Mouse (Mus musculus) adrenal gland, adult (tissue): Measurements from ENCODE around the gene Icam5.
"Not testable (repeated sequence)": the region's sequence is repeated elsewhere in the genome, so short reads cannot be mapped to it uniquely, and the experiment has no call there.

Source experiments
- DNase-seq, 2 experiments: peaks; one replicate each; pipeline ENCODE4 v3.0.0; 2022 to 2023; ENCODE audit warnings: low spot score in 1 of 2; ENCODE audit not compliant: inconsistent age in 2 of 2

The Icam5 gene

GRCm38 (mm10) chr9:21034481-21035085, 2.7 kb downstream of the Icam5 start:
- no peak for DNase-seq

DNA sequence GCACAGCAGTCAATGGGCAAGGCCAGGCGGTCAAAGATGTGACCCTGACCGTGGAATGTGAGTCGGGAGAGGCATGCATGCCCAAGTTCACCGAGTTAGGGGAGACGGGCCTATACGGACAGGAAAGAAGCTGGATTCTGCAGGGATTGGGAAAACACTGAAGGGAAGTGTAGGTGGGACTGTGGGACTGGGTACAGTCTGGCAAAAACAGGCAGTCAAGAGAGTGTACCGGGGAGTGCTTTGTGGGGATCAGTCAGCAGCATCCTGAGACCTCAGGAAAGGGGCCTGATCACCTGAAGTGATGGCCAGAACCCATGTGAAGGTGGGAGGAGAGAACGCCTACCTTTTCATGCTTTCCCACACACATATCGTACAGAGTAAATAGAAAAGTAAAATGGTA, 3.7 kb downstream of the Icam5 start:
- DNase-seq: no peak

GRCm38 (mm10) chr9:21036161-21036560, 4.3 kb downstream of the Icam5 start:
- no peak for DNase-seq

DNA sequence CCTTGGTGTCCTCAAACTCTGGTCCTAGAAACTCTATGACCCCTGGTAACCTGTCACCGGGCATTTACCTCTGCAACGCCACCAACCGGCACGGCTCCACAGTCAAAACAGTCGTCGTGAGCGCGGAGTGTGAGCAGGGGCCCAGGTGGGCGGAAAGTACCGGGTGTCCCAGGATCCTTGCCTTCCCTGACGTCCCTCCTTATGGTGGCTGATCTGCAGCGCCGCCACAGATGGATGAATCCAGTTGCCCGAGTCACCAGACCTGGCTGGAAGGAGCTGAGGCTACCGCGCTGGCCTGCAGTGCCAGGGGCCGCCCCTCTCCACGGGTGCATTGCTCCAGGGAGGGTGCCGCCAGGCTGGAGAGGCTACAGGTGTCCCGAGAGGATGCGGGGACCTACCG, 4.8 kb downstream of the Icam5 start:
- no peak for DNase-seq

DNA sequence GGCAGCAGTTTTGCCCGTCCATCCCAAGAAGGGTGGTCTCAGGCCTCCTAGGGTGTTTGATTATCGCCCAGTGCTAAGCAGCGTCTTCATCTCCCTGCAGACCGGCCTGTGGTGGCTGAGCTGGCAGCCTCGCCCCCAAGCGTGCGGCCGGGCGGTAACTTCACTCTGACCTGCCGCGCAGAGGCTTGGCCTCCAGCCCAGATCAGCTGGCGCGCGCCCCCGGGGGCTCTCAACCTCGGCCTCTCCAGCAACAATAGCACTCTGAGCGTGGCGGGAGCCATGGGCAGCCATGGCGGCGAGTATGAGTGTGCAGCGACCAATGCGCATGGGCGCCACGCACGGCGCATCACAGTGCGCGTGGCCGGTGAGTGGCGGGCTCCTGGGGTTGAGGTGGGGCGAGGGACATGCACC, 5.6 kb downstream of the Icam5 start:
- DNase-seq: no peak

DNA sequence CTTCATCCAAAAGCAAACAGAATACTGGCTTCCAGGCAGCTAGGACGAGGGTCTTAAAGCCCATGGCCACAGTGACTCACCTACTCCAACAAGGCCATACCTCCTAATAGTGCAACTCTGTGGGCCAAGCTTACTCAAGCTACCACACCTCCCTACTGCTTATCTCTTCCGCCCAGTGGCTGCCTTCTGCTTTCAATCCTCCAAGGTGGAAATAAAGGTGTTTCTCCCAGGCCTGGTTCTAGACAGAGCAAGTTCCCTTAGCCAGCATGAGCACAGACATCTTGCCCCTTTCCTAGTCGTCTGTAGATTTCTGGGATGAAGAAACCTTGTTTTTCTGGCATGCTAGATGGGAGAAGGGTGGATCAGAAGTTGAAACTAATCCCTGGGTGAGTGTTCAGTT, 7.9 kb downstream of the Icam5 start:
- no peak for DNase-seq

DNA sequence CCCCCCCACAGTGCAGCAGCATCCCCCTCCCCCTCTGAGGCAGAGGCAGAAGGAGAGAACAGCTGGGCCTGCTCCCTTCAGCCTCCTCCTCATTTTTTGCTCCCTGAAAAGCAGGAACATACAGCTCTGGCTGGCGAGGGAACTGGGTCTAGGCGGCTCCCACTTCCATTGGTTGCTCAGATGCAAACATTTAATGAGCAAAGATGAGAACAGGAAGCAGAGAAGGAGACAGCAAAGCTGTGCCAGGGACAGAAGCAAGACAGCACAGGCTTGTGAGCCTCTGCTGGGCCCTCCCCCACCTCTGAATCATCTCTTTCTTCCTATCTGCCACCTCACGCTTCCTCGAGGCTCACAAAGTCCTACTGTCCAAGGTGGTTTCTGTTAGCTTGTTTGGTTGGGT, 9.4 kb downstream of the Icam5 start:
- no peak for DNase-seq

DNA sequence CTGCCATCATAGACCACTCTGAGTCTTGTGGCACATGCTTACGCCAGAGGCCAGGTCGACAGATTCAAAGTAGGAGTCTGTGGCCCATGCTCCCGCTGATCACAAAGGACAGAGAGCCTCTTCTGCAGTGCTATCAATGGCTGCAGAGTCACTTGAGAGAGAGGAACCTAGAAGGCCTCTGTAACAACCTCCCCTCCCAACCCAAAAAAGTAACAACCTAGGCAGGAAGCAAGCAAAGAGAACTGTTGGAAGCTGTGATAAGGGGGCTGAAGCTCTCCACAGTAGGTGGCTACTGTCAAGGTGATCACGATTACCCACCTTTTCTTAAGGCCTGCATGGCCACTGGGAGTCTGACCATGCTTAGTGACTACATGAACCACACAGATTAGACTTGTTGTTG, 11.7 kb downstream of the Icam5 start:
- no peak for DNase-seq

DNA sequence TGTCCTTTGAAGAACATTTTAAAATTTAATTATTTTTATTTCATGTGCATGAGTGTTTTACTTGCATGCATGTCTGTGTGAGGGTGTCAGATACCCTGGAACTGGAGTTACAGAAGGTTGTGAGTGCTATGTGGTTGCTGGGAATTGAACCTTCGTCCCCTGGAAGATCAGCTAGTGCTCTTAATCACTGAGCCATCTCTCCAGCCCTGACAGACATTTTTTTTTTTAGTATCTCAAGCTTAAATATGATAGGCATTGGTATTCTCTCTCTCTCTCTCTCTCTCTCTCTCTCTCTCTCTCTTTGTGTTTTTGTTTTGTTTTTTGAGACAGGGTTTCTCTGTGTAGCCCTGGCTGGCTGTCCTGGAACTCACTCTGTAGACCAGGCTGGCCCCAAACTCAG, 12.9 kb downstream of the Icam5 start:
- DNase-seq: not testable (repeated sequence)

- no peak for DNase-seq
These were observed 13.4 kb downstream of the Icam5 start for GRCm38 (mm10) chr9:21045235-21045634.

DNA sequence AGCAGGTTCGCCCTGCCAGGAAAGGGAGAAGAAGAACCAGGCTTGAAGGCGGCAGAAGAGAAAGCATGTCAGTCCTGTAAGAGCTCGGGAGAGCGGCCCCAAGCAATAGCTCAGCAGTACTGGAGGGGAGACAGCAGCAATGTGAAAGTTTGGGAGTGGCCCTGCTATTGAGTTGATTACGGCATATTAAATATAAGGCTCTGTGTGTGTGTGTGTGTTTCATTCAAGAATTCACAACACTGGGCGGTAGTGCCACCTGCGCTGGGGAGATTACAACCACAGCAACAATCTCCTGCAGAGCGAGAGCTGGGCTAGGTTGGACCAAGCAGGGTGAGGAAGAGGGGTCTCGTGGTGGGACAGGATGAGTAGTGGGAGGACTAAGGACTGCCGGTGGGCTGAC, 19.7 kb downstream of the Icam5 start:
- no peak for DNase-seq

GRCm38 (mm10) chr9:21062928-21063327, 31.1 kb downstream of the Icam5 start:
- DNase-seq: no peak

- no peak for DNase-seq
These were observed 35.3 kb downstream of the Icam5 start, which contains the start of gene Zglp1 for GRCm38 (mm10) chr9:21067006-21067684. Gene Zglp1, minus strand, starts transcription at chr9:21067093.

GRCm38 (mm10) chr9:21072641-21073040, 40.8 kb downstream of the Icam5 start:
- DNase-seq: no peak

DNA sequence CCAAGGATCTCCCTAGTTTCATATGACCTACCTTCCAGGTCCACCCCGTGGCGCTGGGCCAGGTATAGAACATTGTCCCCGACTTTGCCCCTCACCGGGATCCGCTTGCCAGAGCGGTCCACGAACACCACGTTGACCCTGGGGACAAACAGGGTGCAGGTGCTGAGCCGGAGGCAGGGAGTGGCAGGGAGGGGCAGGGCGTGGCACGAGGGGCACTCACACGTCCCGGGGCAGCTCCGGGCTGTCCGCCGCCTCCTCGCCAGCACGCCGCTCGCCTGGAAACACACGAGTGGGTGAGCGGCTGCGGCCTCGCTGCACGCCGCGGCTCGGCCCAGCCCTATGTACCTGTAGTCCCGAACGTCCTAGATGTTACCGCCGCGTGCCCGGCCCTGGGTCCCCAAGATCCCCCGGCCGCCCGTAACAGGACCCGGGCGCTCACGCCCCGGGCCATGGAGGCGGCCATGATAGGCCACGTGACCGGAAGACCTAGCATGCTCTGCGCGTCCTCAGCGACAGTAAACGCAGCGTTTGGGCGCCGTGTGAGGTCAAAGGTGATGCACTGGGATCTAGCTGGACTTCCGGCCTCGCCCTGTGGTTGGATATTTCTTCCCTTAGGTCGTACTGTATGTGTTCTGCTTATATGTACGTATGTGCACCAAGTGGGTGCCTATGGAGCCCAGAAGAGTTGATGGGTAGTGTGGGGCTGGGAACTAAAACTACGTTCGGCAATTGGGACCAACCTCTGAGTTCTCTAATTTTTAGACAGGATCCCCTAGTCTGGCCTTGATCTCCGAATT, 41.4 kb downstream of the Icam5 start, which contains the start of the genes Gm49373 and Fdx1l:
Gm49373 (minus strand) TSS at position 53 of the 797 bp plus-strand sequence.
Fdx1l (minus strand) TSS at position 571 of the 797 bp plus-strand sequence.
- peak; percentile 92 to 97 for DNase-seq

- no peak for DNase-seq
These were observed 42.3 kb downstream of the Icam5 start for GRCm38 (mm10) chr9:21074173-21074572.

DNA sequence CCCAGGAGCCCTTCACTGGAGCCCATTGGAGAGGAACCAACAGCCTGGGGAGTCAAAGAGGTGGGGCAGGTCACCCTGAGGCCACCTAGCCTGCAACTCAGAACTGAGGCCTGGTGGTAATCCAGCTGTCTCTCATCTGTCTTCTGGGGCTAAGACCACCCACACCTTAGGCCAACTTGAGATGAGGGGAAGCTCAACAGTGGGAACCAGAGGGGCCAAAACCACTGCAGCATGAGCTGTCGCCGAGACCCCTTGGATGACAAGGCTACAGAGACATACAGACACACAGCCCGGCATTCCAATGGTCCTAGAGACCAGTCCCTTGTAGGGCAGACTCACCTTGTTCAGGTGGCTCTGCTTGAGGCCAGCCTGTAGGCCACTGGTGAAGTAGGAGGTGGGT, 43.8 kb downstream of the Icam5 start:
- DNase-seq: no peak

- DNase-seq: peak in 1 of 2 experiments; percentile 51
These were observed 49.3 kb downstream of the Icam5 start for GRCm38 (mm10) chr9:21081127-21081526.

DNA sequence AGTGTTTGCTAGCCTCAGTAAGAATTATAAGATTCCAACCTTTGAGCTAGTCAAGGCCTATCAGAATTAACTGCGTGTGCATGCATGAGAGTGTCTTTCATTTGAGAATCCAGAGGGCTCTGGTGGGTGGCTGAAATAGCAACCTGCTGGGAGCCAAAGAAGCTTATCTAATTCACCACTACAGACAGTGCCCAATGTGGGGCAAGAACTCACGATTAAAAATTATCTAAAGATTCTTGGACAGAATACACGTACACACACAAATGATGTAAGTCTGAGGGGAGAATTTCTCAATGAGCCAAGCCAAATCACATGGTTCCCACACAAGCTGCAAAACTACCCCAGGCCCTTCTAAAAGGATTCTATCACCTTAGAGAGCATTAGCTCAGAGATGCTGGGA, 51.5 kb downstream of the Icam5 start:
- DNase-seq: no peak
